Mouse (Mus musculus): ENCODE measurements around the gene Fam163b.

Gene Fam163b

GRCm38 (mm10) chr2:27154466-27155185 is 12.3 kb upstream of the Fam163b start:
- H3K27me3 ChIP-seq (ENCODE audit: control insufficient read depth, insufficient read depth, low read length, poor library complexity, severe bottlenecking): no peaks in the 10 kb centered on the region
- no peak for DNase-seq (ENCODE audit: low read depth, low spot score)

GRCm38 (mm10) chr2:27149457-27149856 is 7.2 kb upstream of the Fam163b start:
- H3K36me3 ChIP-seq (ENCODE audit: control insufficient read depth, insufficient read depth, low read length, poor library complexity, severe bottlenecking): no peaks in the 10 kb centered on the region
- no peaks in the 10 kb centered on the region for H3K27me3 ChIP-seq (ENCODE audit: control insufficient read depth, insufficient read depth, low read length, poor library complexity, severe bottlenecking)
- DNase-seq (ENCODE audit: low read depth, low spot score): no peak

More at GRCm38 (mm10) chr2:27154466-27155185, 12.3 kb upstream of the Fam163b start:
- H3K36me3 ChIP-seq (ENCODE audit: control insufficient read depth, insufficient read depth, low read length, poor library complexity, severe bottlenecking): no peaks in the 10 kb centered on the region

- Histone ChIP-seq H3K36me3 (ENCODE audit: control insufficient read depth, insufficient read depth, low read length, poor library complexity, severe bottlenecking) (no peaks in the 10 kb centered on the region), H3K27me3 (ENCODE audit: control insufficient read depth, insufficient read depth, low read length, poor library complexity, severe bottlenecking) (no peaks in the 10 kb centered on the region)
- no peak for DNase-seq (ENCODE audit: low read depth, low spot score)
These were observed 4.5 kb upstream of the Fam163b start for GRCm38 (mm10) chr2:27146840-27147239.

- Histone ChIP-seq H3K27me3 (ENCODE audit: control insufficient read depth, insufficient read depth, low read length, poor library complexity, severe bottlenecking) (no peaks in the 10 kb centered on the region), H3K36me3 (ENCODE audit: control insufficient read depth, insufficient read depth, low read length, poor library complexity, severe bottlenecking) (no peaks in the 10 kb centered on the region)
- no peak for DNase-seq (ENCODE audit: low read depth, low spot score)
These were observed 2.7 kb upstream of the Fam163b start for GRCm38 (mm10) chr2:27144957-27145356.

GRCm38 (mm10) chr2:27138356-27138755 is 3.9 kb downstream of the Fam163b start:
- no peaks in the 10 kb centered on the region for H3K27me3 ChIP-seq (ENCODE audit: control insufficient read depth, insufficient read depth, low read length, poor library complexity, severe bottlenecking)
- no peaks in the 10 kb centered on the region for H3K36me3 ChIP-seq (ENCODE audit: control insufficient read depth, insufficient read depth, low read length, poor library complexity, severe bottlenecking)
- DNase-seq (ENCODE audit: low read depth, low spot score): no peak

- no peak for DNase-seq (ENCODE audit: low read depth, low spot score)
- Histone ChIP-seq H3K27me3 (ENCODE audit: control insufficient read depth, insufficient read depth, low read length, poor library complexity, severe bottlenecking) (no peaks in the 10 kb centered on the region), H3K36me3 (ENCODE audit: control insufficient read depth, insufficient read depth, low read length, poor library complexity, severe bottlenecking) (no peaks in the 10 kb centered on the region)
These were observed 5.5 kb downstream of the Fam163b start for GRCm38 (mm10) chr2:27136789-27137188.

GRCm38 (mm10) chr2:27136336-27136735 is 6.0 kb downstream of the Fam163b start:
- Histone ChIP-seq H3K36me3 (ENCODE audit: control insufficient read depth, insufficient read depth, low read length, poor library complexity, severe bottlenecking) (no peaks in the 10 kb centered on the region), H3K27me3 (ENCODE audit: control insufficient read depth, insufficient read depth, low read length, poor library complexity, severe bottlenecking) (no peaks in the 10 kb centered on the region)
- no peak for DNase-seq (ENCODE audit: low read depth, low spot score)

- H3K27me3 ChIP-seq (ENCODE audit: control insufficient read depth, insufficient read depth, low read length, poor library complexity, severe bottlenecking): no peaks in the 10 kb centered on the region
- no peak for DNase-seq (ENCODE audit: low read depth, low spot score)
- H3K36me3 ChIP-seq (ENCODE audit: control insufficient read depth, insufficient read depth, low read length, poor library complexity, severe bottlenecking): no peaks in the 10 kb centered on the region
These were observed 6.4 kb downstream of the Fam163b start for GRCm38 (mm10) chr2:27135935-27136334.

- no peaks in the 10 kb centered on the region for H3K36me3 ChIP-seq (ENCODE audit: control insufficient read depth, insufficient read depth, low read length, poor library complexity, severe bottlenecking)
- DNase-seq (ENCODE audit: low read depth, low spot score): peak; percentile 48
- no peaks in the 10 kb centered on the region for H3K27me3 ChIP-seq (ENCODE audit: control insufficient read depth, insufficient read depth, low read length, poor library complexity, severe bottlenecking)
These were observed 13.3 kb downstream of the Fam163b start for GRCm38 (mm10) chr2:27128990-27129389.

GRCm38 (mm10) chr2:27126496-27126895 is 15.8 kb downstream of the Fam163b start:
- DNase-seq (ENCODE audit: low read depth, low spot score): no peak
- H3K27me3 ChIP-seq (ENCODE audit: control insufficient read depth, insufficient read depth, low read length, poor library complexity, severe bottlenecking): no peaks in the 10 kb centered on the region
- H3K36me3 ChIP-seq (ENCODE audit: control insufficient read depth, insufficient read depth, low read length, poor library complexity, severe bottlenecking): no peaks in the 10 kb centered on the region

- DNase-seq (ENCODE audit: low read depth, low spot score): peak; percentile 74
- H3K36me3 ChIP-seq (ENCODE audit: control insufficient read depth, insufficient read depth, low read length, poor library complexity, severe bottlenecking): no peaks in the 10 kb centered on the region
- H3K27me3 ChIP-seq (ENCODE audit: control insufficient read depth, insufficient read depth, low read length, poor library complexity, severe bottlenecking): no peaks in the 10 kb centered on the region
These were observed 16.3 kb downstream of the Fam163b start for GRCm38 (mm10) chr2:27125979-27126378.

GRCm38 (mm10) chr2:27123121-27123520 is 19.2 kb downstream of the Fam163b start:
- Histone ChIP-seq H3K27me3 (ENCODE audit: control insufficient read depth, insufficient read depth, low read length, poor library complexity, severe bottlenecking) (no peaks in the 10 kb centered on the region), H3K36me3 (ENCODE audit: control insufficient read depth, insufficient read depth, low read length, poor library complexity, severe bottlenecking) (no peaks in the 10 kb centered on the region)
- no peak for DNase-seq (ENCODE audit: low read depth, low spot score)

- peak; percentile 21 for DNase-seq (ENCODE audit: low read depth, low spot score)
These were observed 19.7 kb downstream of the Fam163b start for GRCm38 (mm10) chr2:27122578-27122977.

GRCm38 (mm10) chr2:27121626-27122355 is 20.5 kb downstream of the Fam163b start:
- no peaks in the 10 kb centered on the region for H3K27me3 ChIP-seq (ENCODE audit: control insufficient read depth, insufficient read depth, low read length, poor library complexity, severe bottlenecking)
- DNase-seq (ENCODE audit: low read depth, low spot score): peak; percentile 88

More at GRCm38 (mm10) chr2:27122578-27122977, 19.7 kb downstream of the Fam163b start:
- Histone ChIP-seq H3K36me3 (ENCODE audit: control insufficient read depth, insufficient read depth, low read length, poor library complexity, severe bottlenecking) (no peaks in the 10 kb centered on the region), H3K27me3 (ENCODE audit: control insufficient read depth, insufficient read depth, low read length, poor library complexity, severe bottlenecking) (no peaks in the 10 kb centered on the region)

GRCm38 (mm10) chr2:27120241-27120641 is 22.1 kb downstream of the Fam163b start:
- no peaks in the 10 kb centered on the region for H3K27me3 ChIP-seq (ENCODE audit: control insufficient read depth, insufficient read depth, low read length, poor library complexity, severe bottlenecking)
- no peaks in the 10 kb centered on the region for H3K36me3 ChIP-seq (ENCODE audit: control insufficient read depth, insufficient read depth, low read length, poor library complexity, severe bottlenecking)
- DNase-seq (ENCODE audit: low read depth, low spot score): no peak

More at GRCm38 (mm10) chr2:27121626-27122355, 20.5 kb downstream of the Fam163b start:
- no peaks in the 10 kb centered on the region for H3K36me3 ChIP-seq (ENCODE audit: control insufficient read depth, insufficient read depth, low read length, poor library complexity, severe bottlenecking)
